Mouse (Mus musculus) ES-Bruce4 (cell line): ENCODE data around the gene Chst8. TPM values are rescaled to one million over a fixed set of nuclear protein-coding genes. Genes with fewer than 3 reads are reported as not detected.

Experiments used
- H3K27ac ChIP-seq: 2 replicates; pipeline ENCODE4 v1.5.1; 2012; ENCODE audit warnings: low read length, inconsistent platforms; ENCODE audit not compliant: insufficient read depth
- H3K27me3 ChIP-seq: 2 replicates; pipeline ENCODE4 v1.6.1; 2012; ENCODE audit warnings: mild to moderate bottlenecking, low read length, inconsistent platforms; ENCODE audit not compliant: control insufficient read depth, poor library complexity, insufficient read depth, severe bottlenecking
- H3K36me3 ChIP-seq: 2 replicates; pipeline ENCODE4 v1.6.1; 2012; ENCODE audit warnings: inconsistent platforms, mild to moderate bottlenecking, low read length, moderate library complexity; ENCODE audit not compliant: control insufficient read depth, poor library complexity, insufficient read depth, severe bottlenecking
- H3K4me1 ChIP-seq: one replicate; pipeline ENCODE4 v1.8.1; 2011; ENCODE audit warnings: low read length; ENCODE audit not compliant: control insufficient read depth, insufficient read depth
- H3K4me3 ChIP-seq: 2 replicates; pipeline ENCODE4 v1.5.1; 2011; ENCODE audit warnings: low read depth, mild to moderate bottlenecking, low read length
- H3K9ac ChIP-seq: 2 replicates; pipeline ENCODE4 v1.6.1; 2012; ENCODE audit warnings: low read depth, mild to moderate bottlenecking, inconsistent platforms; ENCODE audit not compliant: poor library complexity, severe bottlenecking
- H3K9me3 ChIP-seq: replicated peaks from 2 replicates; pipeline ENCODE4 v1.6.1; 2012; ENCODE audit warnings: mild to moderate bottlenecking, low read length, inconsistent platforms; ENCODE audit not compliant: control insufficient read depth, poor library complexity, insufficient read depth, severe bottlenecking
- CTCF ChIP-seq: IDR thresholded peaks from one replicate; pipeline ENCODE4 v1.8.1; 2011; ENCODE audit warnings: low read depth, low read length
- EP300 ChIP-seq: IDR thresholded peaks from 2 replicates; pipeline ENCODE4 v1.6.1; 2011; ENCODE audit warnings: low read depth, low read length; ENCODE audit not compliant: insufficient read depth
- POLR2A ChIP-seq: IDR thresholded peaks from one replicate; pipeline ENCODE4 v1.8.1; 2011; ENCODE audit warnings: low read length; ENCODE audit not compliant: insufficient read depth
- polyA plus RNA-seq: library from polyadenylated mRNA; stranded (reverse); fragments of >200 nt; gene quantifications from 2 replicates; pipeline ENCODE4 v1.2.4, GENCODE M21; 2011; ENCODE audit warnings: low read depth; ENCODE audit not compliant: missing spikeins, insufficient read depth, insufficient read length

The Chst8 gene
- 4.8 and 5.4 TPM in 2 replicates for polyA plus RNA-seq

DNA sequence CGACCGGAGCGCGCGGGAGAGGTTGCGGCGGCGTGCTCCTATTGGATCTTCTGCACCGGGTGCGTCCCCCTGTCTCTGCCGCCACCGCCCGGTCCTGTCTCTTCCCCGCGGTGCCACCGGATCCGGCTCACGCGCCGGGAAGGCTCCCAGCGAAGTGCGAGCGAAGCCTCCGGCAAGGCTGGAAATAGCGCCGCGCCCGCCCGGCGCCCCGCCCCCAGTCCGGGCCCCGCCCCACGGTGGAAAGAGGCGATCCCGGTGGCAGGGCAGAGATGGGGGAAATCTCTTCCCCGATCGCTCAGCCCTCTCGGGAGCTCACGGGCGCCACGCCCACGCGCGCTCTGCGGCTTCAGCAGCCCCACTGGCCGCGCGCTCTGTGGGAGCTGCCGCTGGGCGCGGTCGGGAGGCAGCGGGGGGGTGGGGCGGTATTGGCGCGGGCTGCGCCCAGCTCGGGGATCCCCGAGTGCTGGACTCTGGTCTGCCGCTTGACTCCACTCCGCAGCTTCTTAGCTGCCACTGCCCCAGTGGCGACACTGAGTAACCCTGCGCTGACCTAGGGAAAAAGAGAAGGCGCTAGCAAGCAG is at the start of gene Chst8:
Gene Chst8 (minus strand): TSS at position 181 of the 581 bp plus-strand sequence.
- H3K9ac ChIP-seq = peak within 1 kb of the TSS; percentile 53
- H3K4me3 ChIP-seq = peak within 1 kb of the TSS; percentile 71
- no peaks in the 10 kb centered on the region for H3K4me1 ChIP-seq
- no peak for TF ChIP-seq EP300
- no peak for TF ChIP-seq CTCF
- TF ChIP-seq POLR2A = peak; percentile 77
- no peaks in the 10 kb centered on the region for H3K36me3 ChIP-seq
- no peak within 1 kb of the TSS for H3K27ac ChIP-seq
- no peaks in the 10 kb centered on the region; the same call in none of the 2 replicates for H3K27me3 ChIP-seq
- no peaks in the 10 kb centered on the region for H3K9me3 ChIP-seq

GRCm38 (mm10) chr7:34858291-34858690 is 45.8 kb upstream of the Chst8 start:
- no peak for TF ChIP-seq POLR2A
- no peak for TF ChIP-seq EP300
- TF ChIP-seq CTCF = no peak
- Histone ChIP-seq H3K9me3 (no peaks in the 10 kb centered on the region), H3K27ac (no peak overlapping the region), H3K4me3 (no peak overlapping the region), H3K4me1 (no peaks in the 10 kb centered on the region), H3K36me3 (no peaks in the 10 kb centered on the region), H3K27me3 (no peaks in the 10 kb centered on the region), H3K9ac (no peak overlapping the region)

GRCm38 (mm10) chr7:34854781-34855352 is 42.4 kb upstream of the Chst8 start:
- no peaks in the 10 kb centered on the region for H3K36me3 ChIP-seq
- no peaks in the 10 kb centered on the region for H3K4me1 ChIP-seq
- no peak for TF ChIP-seq EP300
- TF ChIP-seq POLR2A = no peak
- no peak for TF ChIP-seq CTCF
- H3K4me3 ChIP-seq = no peak overlapping the region
- no peaks in the 10 kb centered on the region for H3K27me3 ChIP-seq
- H3K9ac ChIP-seq = no peak overlapping the region
- no peak overlapping the region for H3K27ac ChIP-seq
- H3K9me3 ChIP-seq = no peaks in the 10 kb centered on the region

- Histone ChIP-seq H3K36me3 (no peaks in the 10 kb centered on the region), H3K9me3 (no peaks in the 10 kb centered on the region), H3K4me3 (no peak overlapping the region), H3K27ac (no peak overlapping the region), H3K9ac (no peak overlapping the region), H3K4me1 (no peaks in the 10 kb centered on the region), H3K27me3 (no peaks in the 10 kb centered on the region)
- no peak for TF ChIP-seq EP300
- TF ChIP-seq CTCF = no peak
- TF ChIP-seq POLR2A = no peak
Observed at GRCm38 (mm10) chr7:34853393-34853792, 40.9 kb upstream of the Chst8 start.

- no peaks in the 10 kb centered on the region for H3K27me3 ChIP-seq
- no peaks in the 10 kb centered on the region for H3K36me3 ChIP-seq
- H3K9ac ChIP-seq = no peak overlapping the region
- no peaks in the 10 kb centered on the region for H3K9me3 ChIP-seq
- no peak for TF ChIP-seq POLR2A
- TF ChIP-seq CTCF = peak; percentile 95
- H3K4me3 ChIP-seq = peak overlapping the region; percentile 29
- no peak overlapping the region for H3K27ac ChIP-seq
- no peaks in the 10 kb centered on the region for H3K4me1 ChIP-seq
Observed at GRCm38 (mm10) chr7:34849660-34850059, 37.1 kb upstream of the Chst8 start.

DNA sequence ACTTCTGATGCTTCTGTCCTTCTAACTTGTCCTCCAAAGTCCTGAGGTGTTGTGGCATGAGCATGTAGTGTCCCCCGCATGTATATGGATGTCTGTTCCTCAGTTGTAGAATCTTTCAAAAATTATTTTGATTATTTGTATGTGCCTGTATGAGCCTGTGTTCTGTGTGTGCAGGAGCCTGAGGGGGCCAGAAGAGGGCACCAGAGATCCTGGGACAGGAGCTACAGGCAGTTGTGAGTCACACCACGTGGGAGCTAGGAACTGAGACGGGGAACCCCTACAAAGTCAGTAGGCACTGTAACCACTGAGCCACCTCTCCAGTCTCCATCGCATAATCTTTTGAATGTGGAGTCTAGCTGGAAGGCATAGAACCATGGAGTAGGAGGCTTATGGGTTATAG is 36.3 kb upstream of the Chst8 start:
- Histone ChIP-seq H3K9ac (no peak overlapping the region), H3K4me1 (no peaks in the 10 kb centered on the region), H3K9me3 (no peaks in the 10 kb centered on the region), H3K27me3 (no peaks in the 10 kb centered on the region), H3K27ac (no peak overlapping the region), H3K4me3 (no peak overlapping the region), H3K36me3 (no peaks in the 10 kb centered on the region)
- TF ChIP-seq CTCF (peak; percentile 48), POLR2A (no peak), EP300 (no peak)
